Mouse (Mus musculus) megakaryocyte progenitor cell, adult 5-6 weeks (primary cell): ENCODE measurements around the gene Cep19. TPM values are rescaled to one million over a fixed set of nuclear protein-coding genes. Genes with fewer than 3 reads are reported as not detected.

Source experiments
- ATAC-seq: replicated peaks from 2 replicates; pipeline ENCODE4 v1.8.0; 2016; ENCODE audit warnings: mild to moderate bottlenecking, moderate TSS enrichment, inconsistent platforms; ENCODE audit not compliant: poor library complexity
- total RNA-seq, 2 experiments: library from RNA; stranded (forward) in 1 of 2; stranded (reverse) in 1 of 2; fragments of 157-497, 149-512 nt in 1 of 2; fragments of 200-1000 nt in 1 of 2; gene quantifications; 2 replicates each; pipeline versions ENCODE4 v1.2.3 to v1.2.4; 2015 to 2017

Gene Cep19
- total RNA-seq, 2 experiments from 2014 or later: 22.8 to 29.0 TPM

DNA sequence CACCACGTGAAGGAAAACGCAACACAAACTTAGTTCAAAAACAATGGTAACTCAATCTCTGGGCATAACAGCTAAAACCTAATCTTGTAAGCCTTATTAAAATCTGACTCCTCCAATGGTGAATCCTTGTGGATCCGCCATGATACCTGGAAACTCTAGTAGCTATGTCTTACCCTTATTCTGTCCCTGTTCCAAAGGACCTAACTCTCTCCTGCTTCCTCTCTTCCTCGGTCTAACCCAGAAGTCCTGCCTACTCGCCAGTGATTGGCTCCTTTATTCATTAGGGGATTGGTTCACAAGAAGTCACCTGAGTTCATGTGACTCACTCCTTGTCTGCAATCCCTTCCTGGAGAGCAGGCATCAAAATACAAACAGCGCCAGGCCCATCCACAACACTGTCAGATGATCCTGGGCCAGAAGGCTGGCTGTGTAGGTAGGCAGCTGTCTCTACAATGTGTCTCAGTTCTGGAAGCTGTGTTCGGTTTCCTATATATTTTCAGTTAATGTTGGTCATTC is 36.3 kb downstream of the Cep19 start:
- no peak for ATAC-seq

DNA sequence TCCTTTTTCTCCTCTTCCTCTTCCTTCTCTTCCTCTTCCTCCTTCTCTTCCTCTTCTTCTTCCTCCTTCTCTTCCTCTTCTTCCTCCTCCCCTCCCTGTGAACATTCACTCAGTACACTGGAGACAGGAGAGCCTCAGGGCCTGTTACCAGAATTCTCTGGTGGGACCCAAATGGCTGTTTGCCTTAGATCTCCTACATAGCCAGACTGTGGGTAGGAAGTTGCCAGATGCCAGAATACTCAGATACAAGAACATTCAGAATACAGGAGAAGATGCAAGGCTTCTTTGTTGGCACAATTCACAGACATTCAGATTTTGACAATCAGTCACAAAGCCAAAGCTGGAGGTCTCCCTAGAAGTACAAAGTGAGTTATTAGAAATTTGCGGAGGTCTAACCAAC is 39.4 kb downstream of the Cep19 start:
- ATAC-seq: no peak

- no peak for ATAC-seq
Observed at GRCm38 (mm10) chr16:32143766-32144165, 44.2 kb downstream of the Cep19 start.

DNA sequence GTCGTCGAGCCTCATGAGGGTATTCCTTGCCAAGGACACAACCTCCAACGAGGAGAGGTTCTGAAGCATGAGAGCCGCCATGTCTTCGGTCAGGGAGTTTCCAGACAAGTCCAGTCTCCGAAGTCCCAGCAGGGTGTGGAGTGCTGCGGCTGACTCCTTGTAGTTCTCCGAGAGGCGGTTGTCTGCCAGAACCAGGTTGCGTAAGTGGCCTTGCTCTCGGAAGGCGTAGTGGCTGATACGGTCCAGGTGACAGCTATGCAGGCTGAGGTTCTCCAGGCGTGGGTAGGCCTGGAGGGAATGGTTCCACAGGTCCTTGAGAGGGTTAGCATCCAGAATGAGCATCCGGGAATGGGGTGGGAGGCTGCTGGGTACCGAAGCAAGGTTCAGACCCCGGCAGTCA is 45.0 kb downstream of the Cep19 start:
- no peak for ATAC-seq

DNA sequence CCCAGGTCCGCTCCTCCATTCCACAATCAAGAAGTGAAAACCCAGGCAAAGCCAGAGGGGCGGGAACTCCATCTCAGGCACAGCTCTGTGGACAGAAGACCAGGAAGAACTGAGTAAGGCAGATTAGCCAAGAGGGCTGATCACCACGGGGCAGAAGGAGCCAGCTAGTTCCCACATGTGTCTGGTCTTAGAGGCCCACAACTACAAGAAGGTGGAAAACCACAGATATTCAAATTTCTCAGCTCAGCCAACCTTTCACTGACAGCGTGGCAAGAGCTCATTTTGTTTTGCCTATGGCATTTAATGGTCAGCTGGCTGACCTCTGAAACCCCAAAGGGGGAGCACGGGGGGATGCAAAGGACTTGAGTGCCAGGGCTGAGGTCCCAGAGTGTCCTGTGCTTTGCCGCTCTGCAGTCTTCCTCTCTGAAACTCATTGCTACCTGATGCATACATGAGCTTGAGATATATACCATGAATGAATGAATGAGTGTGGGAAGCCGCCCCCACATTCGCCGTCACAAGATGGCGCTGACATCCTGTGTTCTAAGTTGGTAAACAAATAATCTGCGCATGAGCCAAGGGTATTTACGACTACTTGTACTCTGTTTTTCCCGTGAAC is 48.1 kb downstream of the Cep19 start:
- ATAC-seq: 0 out of 2 replicates have a peak, but pooled peaks have one; percentile 20

- no peak for ATAC-seq
Observed at GRCm38 (mm10) chr16:32153976-32154375, 54.4 kb downstream of the Cep19 start.

GRCm38 (mm10) chr16:32154437-32154836 is 54.8 kb downstream of the Cep19 start:
- ATAC-seq: no peak

GRCm38 (mm10) chr16:32156719-32157118 is 57.1 kb downstream of the Cep19 start:
- no peak for ATAC-seq

- ATAC-seq: no peak
Observed at GRCm38 (mm10) chr16:32157369-32157768, 57.8 kb downstream of the Cep19 start.

Other genes with a start within 250 kb of the Cep19 start
- not detected in 2 replicates for gene Meltf, start 221.0 kb upstream of the Cep19 start, total RNA-seq (2015)
- not detected in 2 replicates for gene Meltf, start 221.0 kb upstream of the Cep19 start, total RNA-seq (2017)
- gene Pigz, start 165.9 kb upstream of the Cep19 start, total RNA-seq (2015): not detected in 2 replicates
- gene Pigz, start 165.9 kb upstream of the Cep19 start, total RNA-seq (2017): not detected in 2 replicates
- 22.7 and 28.3 TPM in 2 replicates for gene 0610012G03Rik, start 151.3 kb upstream of the Cep19 start, total RNA-seq (2015)
- gene 0610012G03Rik, start 151.3 kb upstream of the Cep19 start, total RNA-seq (2017): 10.3 and 14.1 TPM in 2 replicates
- 39.7 and 43.1 TPM in 2 replicates for gene Ncbp2, start 151.3 kb upstream of the Cep19 start, total RNA-seq (2015)
- gene Ncbp2, start 151.3 kb upstream of the Cep19 start, total RNA-seq (2017): 48.3 and 51.4 TPM in 2 replicates
- gene Senp5, start 96.5 kb upstream of the Cep19 start, total RNA-seq (2015): 20.2 and 22.9 TPM in 2 replicates
- 20.3 and 21.0 TPM in 2 replicates for gene Senp5, start 96.5 kb upstream of the Cep19 start, total RNA-seq (2017)
- 60.6 and 61.9 TPM in 2 replicates for gene Pak2, start 20.5 kb upstream of the Cep19 start, total RNA-seq (2015)
- 52.4 and 58.2 TPM in 2 replicates for gene Pak2, start 20.5 kb upstream of the Cep19 start, total RNA-seq (2017)
- 95.8 and 106 TPM in 2 replicates for gene Pigx, start 60 bp upstream of the Cep19 start, total RNA-seq (2015)
- 49.1 and 57.9 TPM in 2 replicates for gene Pigx, start 60 bp upstream of the Cep19 start, total RNA-seq (2017)
- 180 and 190 TPM in 2 replicates for gene Nrros, start 65.8 kb downstream of the Cep19 start, total RNA-seq (2015)
- gene Nrros, start 65.8 kb downstream of the Cep19 start, total RNA-seq (2017): 116 and 133 TPM in 2 replicates
- 103 and 110 TPM in 2 replicates for gene Bex6, start 80.0 kb downstream of the Cep19 start, total RNA-seq (2015)
- 81.8 and 101 TPM in 2 replicates for gene Bex6, start 80.0 kb downstream of the Cep19 start, total RNA-seq (2017)
- gene Fbxo45, start 147.4 kb downstream of the Cep19 start, total RNA-seq (2015): 16.3 and 16.5 TPM in 2 replicates
- gene Fbxo45, start 147.4 kb downstream of the Cep19 start, total RNA-seq (2017): 19.7 and 22.8 TPM in 2 replicates
- gene Wdr53, start 147.4 kb downstream of the Cep19 start, total RNA-seq (2015): 9.5 and 9.9 TPM in 2 replicates
- gene Wdr53, start 147.4 kb downstream of the Cep19 start, total RNA-seq (2017): 19.6 and 21.6 TPM in 2 replicates
- gene Smco1, start 171.7 kb downstream of the Cep19 start, total RNA-seq (2015): not detected in 2 replicates
- gene Smco1, start 171.7 kb downstream of the Cep19 start, total RNA-seq (2017): not detected in 2 replicates
- 17.1 and 18.2 TPM in 2 replicates for gene Rnf168, start 177.7 kb downstream of the Cep19 start, total RNA-seq (2015)
- gene Rnf168, start 177.7 kb downstream of the Cep19 start, total RNA-seq (2017): 58.3 and 65.7 TPM in 2 replicates
- gene Ubxn7, start 232.5 kb downstream of the Cep19 start, total RNA-seq (2015): 24.5 and 35.5 TPM in 2 replicates
- gene Ubxn7, start 232.5 kb downstream of the Cep19 start, total RNA-seq (2017): 23.3 and 30.8 TPM in 2 replicates